Mouse (Mus musculus): Measurements from ENCODE around the gene Rras.
A peak's percentile ranks its signal among the peaks of the same experiment; 100 is the strongest.

The Rras gene

DNA sequence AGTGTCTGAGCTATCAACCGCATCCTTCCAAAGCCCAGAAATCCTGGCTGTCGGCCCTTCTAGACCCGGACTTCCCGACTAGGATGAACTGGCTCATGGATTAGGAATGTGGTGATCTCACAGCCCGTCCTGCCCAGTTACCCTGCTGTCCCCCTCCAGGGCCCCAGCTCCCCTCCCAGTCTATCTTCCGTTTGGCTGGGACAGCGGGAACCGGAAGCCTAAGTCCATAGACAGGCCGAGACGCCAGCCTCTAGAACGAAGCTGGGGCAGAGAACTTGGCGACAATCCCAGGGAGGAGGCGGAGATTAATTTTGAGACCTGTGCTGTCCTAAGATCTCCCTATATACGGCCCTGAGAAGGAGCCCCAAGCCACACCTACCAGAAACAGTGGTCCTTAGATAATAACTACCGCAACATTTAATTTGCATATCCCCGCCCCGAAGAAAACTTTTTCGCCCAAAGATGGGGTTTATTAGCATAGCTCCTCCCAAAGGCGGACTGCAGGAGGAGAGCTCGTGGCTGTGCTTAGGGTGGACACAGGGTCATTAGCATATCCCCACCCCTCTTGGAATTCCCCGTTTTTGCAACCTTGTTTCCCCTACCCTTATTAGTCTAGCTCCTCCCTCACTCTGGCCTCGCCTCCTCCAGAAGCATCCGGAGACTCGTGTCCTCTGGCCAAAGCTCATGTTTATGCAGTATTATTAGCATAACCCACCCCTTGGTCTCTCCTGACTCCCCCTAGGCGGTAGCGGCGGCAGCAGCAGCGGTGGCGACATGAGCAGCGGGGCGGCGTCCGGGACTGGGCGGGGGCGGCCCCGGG lies at the start of gene Rras:
TSS of gene Rras (plus strand) at position 720 of the 820 bp plus-strand sequence.
- DNase-seq: peak; percentile 74

DNA sequence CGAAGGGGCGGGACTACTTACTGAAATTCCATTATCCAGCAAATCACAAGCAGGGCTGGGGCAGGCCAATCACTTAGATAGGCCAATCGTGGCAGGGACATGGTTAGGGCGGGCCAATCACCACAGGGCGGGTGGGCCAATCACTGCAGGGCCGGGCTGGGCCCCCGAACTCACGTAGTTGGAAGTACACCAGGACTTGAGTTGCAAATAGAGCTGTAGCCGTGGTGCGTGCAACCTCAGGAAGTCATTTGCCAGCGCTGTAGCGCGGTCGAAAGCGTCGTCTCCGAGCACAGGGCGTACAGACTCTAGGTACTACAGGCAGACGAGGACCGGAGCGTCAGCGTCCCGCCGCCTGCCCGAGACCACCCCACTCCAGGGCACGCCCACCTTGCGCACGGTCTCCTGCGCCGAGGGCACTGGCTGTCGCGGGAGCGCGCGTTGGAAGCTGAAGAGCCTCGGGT lies 47.5 kb upstream of the Rras start:
- DNase-seq: peak; percentile 78

DNA sequence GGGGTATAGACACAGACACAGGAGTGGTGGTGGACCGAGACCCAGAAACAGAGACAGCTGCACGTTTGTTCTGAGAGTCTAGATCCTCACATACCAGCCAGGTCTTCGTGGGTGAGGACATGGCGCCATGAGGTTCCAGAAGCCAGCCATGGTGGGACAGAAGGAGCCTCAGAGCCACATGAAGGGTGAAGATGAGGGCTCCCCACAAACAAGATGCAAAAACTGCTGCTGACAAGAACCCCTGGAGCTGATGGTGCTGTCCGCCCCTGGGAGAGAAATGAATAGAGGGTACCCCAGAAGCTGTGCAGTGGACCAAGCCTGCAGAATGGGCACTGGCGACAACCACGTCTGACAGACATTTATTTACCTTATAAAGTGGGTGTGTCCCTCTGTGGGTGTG lies 46.6 kb upstream of the Rras start:
- DNase-seq: no peak

DNA sequence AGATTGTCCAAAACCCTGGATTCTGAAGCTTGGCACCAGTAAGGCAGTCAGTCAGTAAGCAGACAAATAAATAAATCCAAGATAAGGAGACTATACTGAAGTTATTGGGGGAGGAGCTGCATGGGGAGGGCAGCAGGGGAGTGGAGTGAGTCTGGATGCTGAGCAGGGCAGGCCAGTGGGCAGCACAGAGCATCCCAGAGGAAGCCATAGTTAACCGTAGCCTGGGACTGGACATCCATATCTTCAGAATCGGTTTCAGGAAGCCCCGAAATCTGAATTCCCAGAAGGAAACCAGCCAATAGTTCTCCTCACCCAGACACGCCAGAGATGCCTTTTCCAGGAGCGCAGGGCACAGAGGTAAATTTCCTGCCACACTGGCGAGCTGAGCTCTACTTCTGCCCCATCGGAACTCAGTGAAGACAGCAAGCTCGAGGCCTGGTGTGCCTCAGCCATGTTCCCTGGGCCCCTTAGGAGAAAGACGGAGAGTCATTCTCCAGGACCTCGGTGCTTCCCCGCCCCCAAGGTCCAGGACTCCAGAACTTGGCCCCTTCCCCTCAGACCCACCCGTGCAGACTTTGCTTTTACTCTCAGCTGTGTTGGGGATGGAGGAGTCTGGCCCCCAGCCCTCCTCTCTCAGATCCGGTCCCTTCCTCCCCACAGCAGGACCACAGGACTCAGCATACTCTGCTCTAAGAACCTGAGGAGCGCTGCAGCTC lies 44.2 kb upstream of the Rras start:
- DNase-seq: no peak

DNA sequence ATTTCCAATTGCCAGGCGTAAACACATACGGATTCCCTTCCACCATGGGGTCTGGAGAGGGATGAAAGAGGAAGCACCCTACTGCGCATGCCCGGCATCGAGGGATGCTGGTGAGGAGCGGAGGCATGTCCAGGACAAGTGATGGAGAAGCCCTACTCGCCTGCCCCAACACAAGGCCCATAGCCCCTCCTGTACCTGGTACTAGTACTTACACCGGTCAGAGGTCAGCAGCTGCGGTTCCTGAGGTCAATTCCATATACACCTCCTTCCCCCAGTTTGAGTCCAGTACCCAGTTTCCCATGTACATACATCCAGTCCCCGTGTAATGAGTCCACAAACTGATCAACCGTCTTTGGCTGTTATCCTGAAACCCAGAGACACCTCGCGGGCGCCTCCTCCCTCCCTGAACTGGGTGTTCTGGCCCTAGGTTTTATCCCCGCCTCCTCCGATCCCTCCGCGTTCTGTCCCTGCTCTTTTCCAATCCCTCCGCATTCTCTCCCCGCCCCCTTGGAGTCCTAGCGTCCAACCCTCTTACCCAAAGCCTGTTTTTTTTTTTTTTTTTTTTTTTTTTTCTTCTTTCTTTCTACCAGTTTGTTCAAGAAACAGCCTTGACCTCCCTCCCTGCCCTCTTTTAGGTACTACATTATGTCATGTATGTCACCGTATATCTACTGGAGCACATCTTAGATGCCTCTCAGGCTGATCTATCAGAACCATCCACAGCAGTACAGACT lies 43.2 kb upstream of the Rras start, which contains the start of gene Cpt1c:
TSS of gene Cpt1c (minus strand) at position 469 of the 734 bp plus-strand sequence.
- peak; percentile 38 for DNase-seq

DNA sequence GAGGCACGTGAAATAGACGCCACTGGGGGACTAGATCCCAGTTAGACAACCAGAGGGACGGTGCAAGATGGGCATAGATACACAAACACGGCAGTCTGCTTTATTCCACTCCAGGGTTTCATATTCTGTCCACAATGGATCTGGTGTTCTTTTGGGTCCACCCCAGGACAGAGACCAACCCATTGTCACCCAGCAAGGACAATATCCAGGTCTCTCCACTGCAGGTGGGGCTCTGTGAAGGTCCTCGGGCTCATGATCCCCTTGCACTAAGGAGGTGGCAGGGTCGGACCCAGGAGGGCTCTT lies 42.7 kb upstream of the Rras start:
- no peak for DNase-seq

DNA sequence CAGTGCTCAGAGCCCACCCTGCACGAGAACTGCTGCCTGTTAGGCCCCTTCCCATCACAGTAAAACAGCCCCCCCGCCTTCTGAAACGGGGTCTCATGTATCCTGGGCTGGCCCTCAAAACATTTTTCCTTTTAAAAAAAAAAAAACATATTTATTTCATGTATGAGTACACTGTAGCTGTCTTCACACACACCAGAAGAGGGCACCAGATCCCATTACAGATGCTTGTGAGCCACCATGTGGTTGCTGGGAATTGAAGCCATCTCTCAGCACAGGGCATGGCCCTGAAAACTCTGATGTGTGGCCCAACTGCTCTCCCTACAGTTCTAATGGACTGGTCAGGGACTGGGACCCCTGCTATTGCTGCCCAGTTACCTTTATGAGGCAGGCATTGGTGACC lies 39.5 kb upstream of the Rras start:
- no peak for DNase-seq

DNA sequence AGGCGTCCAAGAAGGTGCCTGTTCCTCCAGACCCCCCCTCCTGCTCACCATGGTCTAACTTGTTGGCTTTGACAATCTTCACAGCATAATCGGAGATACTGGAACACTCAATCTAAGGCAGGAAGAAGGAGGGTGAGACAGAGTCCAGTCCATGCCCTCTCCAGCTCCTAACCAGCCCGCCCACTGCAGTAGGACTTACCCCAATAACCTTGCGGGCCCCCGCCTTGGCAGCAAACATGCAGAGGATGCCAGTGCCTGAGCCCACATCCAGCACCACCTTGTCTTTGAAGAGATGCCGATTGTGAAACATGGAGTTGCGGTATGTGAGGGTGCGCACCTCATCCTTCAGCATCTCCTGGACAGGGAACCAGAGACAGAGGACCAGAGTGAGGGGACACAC lies 36.2 kb upstream of the Rras start:
- DNase-seq: no peak

DNA sequence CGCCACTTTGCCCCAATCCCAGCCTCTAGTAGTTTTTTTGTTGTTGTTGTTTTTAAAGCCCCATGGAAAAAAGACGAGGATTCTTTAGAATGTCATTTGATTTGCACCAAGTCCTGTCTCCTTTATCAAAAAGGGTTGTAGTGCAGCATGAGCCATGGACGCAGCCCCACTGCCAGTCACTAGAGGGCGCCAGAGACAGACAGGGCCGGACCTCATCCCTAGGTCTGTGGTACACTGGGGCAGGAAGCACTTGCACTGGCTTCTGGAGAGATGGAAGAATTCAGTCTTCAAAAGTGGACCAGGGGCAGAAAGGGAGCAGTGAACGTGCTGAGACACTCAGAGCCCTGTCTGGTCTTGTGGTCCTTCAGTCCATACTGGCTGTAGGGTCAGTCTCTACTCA lies 34.7 kb upstream of the Rras start:
- peak; percentile 94 for DNase-seq

DNA sequence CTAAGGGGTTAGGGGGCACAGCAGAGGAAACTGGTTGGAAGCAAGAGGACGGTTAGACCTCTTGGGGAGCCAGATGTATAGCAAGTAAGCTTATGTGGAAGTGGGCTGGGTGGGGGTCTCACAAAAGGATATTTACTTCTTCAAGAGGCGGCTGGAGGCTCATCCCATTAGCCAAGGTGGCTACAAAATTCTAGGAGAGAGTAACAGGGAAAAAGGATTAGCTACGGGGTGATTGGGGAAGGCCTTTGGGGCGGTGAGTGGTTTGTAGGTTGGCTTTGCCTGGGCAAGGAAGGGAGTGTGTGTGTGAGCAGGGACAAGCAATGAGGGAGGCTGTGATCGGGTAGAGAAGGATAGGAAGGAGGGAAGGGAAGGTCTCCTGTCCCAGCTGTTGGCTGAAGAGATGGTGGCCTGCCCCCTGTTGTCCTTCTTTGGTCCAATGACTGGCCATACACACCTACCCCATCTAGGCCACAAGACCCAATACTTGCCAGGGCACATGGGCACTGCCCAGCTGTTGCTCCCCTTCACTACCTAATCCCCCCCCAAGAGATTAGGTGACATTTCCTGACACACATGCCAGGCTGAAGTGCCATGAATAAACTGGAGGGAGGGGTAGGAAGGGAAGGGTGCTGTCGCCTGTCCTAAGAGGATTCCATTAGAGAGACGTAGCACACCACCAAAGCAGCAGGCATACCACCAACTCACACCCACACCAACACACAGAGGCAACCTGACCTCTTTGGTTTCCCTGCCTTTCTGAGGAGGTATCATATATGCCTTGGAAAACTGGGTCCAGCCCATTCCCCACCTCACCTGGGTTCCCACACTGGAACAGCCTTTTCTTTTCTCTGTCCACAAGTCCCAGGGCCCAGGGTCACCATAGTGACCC lies 33.6 kb upstream of the Rras start:
- no peak for DNase-seq

DNA sequence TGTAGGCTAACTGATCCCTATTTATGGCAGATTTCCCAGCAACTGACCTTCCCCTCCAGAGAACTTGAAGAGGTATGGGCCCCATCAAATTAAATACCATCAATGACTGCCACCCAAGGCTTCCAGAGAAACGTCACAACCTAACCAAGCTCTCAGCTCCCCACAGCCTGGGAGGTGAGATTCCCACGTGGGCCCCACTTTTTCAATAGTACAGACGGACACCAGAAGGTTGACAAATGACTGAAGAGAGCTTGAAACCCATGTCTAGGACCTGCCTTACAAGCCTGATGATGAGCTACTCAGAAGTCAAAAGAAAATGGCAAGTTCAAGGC lies 33.0 kb upstream of the Rras start:
- DNase-seq: no peak

DNA sequence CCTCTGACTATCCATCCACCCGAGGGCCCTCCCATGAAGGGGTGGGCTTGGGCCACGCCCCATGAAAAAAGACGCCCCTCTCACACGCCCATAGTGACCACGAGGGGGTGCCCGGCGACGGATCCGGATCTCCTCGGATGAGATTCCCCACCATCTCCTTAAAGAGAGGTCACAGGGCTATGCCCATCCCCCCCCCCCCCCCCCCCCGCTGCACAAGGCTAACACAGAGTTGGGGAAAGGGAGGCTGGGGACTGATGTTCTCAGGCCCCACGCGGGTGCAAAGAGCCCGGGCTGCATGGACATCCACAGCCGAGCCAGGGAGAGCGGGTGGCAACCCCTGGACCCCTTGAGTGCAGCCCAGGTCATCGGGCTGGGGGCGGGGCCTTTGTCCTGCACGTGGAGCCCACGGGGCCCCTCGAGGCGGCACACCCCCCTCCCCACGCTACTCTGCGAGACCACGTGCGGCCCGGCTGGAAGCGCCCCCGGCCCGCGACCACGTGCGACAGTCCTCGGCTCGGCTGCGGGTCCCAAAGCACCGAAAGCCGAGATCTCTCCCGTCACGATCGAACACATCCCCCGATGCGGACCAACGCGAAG lies 32.1 kb upstream of the Rras start:
- peak; percentile 75 for DNase-seq

DNA sequence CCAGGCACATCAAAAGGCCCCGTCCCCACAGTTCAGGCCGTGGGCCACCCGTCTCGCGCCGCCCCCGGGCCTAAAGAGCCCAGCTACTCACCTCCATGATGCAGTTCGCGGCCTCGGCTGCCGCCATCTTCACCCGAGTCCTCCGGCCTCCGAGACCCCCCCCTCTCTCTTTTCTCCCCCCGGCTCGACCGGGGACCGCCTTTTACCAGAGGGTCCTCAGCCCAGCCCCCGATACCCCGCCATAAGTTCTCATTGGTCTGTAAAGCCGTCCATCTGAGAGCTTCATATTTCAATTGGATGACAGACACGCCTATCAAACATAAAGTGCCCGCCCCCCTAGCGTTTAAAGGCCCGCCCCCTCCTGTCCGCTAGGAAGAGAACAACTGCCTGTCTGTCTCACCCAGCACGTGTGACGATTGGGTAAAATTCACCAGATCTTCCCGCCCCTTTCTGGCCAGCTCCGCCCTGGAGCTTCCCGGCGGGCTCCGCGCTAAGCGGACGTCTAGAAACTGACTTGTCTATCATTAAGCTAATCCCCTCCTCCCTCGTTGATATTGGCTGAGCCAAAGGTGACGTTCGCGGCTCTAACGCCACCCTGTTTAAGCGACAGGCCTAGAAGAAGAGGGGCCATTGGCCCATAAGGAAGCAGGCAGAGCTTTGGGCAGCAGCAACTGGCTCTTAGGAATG lies 31.4 kb upstream of the Rras start, which contains the start of gene Prmt1:
TSS of gene Prmt1 (minus strand) at position 377 of the 687 bp plus-strand sequence.
- peak; percentile 93 for DNase-seq

DNA sequence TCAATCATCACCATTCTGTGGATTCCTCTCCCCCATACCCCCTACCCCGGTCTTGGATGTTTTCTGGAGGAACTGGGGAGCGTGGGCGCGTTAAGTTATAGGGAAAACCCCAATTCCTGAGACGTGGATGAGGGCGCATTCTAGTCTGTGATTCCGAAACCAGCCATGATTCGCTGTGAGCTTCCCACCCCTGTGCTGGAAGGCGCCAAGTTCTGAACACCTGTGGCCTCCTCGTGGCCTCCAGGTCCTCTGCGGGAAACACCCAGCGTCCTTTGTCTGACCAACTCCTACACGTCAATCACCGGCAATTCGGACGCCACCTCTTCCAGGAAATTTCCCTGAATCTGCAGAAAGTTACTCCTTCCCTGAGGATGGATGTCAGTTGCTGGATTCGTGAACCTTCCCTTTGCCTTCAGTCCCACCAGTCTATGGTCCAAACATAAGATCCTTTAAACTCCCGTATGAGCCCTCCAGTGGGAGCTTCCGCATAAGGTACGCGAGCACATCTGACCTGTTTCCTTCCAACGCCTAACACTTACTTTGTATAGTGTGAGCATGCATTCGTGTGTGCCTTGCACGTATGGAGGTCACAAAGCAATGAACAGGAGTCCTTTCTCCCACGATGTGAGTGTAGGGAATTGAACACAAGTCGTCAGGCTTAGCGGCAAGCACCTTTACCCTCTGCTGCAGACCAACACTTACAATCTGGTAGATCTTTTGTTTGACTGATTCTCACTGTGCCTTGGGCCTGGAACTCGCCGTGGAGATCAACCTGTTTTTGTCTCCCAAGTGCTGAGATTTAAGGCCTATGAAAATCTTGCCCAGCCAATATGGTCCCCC lies 30.7 kb upstream of the Rras start:
- DNase-seq: no peak

DNA sequence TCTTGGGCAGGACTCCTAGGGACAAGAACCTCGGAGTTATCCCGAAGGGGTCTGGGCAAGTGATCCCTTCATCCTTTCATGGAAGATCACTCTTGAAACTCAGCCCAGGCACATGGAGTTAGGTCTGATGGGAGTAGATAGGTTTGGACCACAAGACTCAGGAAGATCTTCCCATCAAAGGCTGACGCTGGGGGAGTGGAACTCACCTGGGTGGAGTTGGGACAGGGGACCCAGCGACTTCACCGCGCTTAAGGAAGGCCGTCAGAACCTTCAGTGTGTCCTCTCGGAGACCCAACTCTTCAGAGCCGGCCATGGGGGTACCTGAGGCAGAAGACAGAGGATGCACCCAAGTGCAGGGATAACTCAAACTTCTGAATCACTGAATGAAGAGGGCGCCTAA lies 21.1 kb upstream of the Rras start:
- DNase-seq: peak; percentile 37

DNA sequence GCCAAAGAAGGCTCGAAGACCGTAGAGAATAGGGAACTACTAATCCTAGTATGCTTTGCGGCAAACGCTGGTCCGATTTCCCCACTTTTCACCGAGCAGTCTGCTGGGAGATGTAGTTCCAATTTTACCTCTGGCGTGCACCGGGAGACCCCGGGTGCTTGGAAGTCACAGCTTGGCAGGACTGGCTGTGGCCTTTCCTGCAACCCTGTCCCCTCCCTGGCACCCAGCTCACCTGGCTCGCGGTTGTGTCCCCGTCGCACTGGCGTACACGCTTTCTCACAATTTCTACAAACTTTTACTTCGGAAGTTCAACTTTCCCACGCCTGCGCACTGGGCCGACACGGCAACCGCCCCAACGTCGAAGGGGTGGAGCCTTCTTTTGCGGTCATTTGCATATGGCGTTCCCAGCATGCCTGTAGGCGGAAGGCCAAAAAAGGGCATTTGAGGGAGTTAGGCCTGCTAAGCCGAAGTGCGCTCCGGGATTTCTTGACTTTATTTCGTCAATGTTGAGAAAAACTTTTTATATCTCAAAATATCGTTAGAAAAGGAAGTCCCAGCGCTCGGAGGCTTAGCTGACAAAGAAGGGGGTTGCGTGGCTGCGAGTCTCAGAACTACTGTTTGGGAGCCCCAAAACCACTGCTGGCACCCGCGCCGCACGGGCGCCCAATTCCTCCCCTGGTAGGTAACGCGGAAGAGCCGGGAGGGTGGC lies 20.4 kb upstream of the Rras start, which contains the start of gene Irf3:
TSS of gene Irf3 (plus strand) at position 418 of the 709 bp plus-strand sequence.
- DNase-seq: peak; percentile 98

DNA sequence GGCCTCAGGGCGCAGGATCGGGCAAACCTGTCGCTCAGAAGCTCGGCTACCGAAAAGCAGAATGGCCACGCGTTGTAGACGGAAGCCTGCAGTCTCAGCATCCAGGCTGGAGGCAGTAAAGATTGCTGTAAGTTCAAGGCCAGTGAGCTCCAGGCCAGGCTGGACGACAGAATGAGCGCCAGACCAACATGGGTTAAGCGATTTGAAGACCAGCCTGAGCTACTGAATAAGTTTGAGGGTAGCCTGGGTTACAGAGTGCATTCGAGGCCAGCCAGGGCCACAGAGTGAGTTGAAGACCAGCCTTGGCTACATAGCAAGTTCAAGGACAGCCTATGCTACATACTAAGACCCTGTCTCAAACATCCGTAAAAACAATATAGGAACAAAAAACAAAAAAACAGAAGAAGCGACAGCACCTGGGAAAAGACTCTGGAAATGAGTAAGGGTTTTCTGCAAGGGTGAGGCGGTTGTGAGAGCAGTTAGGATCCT lies 19.8 kb upstream of the Rras start:
- no peak for DNase-seq

DNA sequence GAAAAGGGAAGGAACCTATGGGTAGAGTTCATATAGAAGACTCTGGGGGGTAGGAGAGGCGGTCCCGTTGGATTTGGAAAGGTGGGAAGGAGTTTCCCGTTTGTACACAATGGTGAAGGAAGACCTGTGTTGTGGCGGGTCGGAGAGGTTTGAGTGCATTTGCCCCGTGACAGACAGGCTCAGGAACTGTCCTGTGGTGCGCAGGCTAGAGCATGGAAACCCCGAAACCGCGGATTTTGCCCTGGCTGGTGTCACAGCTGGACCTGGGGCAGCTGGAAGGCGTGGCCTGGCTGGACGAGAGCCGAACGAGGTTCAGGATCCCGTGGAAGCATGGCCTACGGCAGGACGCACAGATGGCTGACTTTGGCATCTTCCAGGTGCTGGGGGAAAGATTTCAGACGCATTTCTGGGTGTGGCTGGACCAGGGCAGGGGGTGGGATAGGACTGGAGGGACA lies 19.2 kb upstream of the Rras start, which contains the start of gene Bcl2l12:
TSS of gene Bcl2l12 (minus strand) at position 212 of the 455 bp plus-strand sequence.
- peak; percentile 53 for DNase-seq

DNA sequence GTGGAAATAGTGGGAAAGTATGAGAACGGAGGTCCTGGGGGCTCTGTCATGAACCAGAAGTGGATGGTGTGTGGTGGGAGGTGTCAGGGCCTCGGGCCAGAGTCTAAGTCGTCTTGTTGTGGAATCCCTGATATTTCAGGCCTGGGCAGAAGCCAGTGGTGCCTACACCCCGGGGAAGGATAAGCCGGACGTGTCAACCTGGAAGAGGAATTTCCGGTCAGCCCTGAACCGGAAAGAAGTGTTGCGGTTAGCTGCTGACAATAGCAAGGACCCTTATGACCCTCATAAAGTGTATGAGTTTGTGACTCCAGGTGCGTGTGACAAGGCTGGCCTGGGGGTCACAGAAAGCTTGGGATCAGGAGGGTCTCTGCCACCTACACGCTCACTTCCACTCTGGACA lies 18.0 kb upstream of the Rras start:
- DNase-seq: no peak

All from thymus, postnatal 4 days (tissue).